Mouse (Mus musculus) stomach, embryonic 15.5 days (tissue): ENCODE results near the gene Inca1. TPM values are rescaled to one million over a fixed set of nuclear protein-coding genes. Genes with fewer than 3 reads are reported as not detected.

Experiments
- ATAC-seq: fragments of 200-750 bp; cut with Nextera tagmentation; 2 replicates; pipeline ENCODE4 v1.8.0; 2017; ENCODE audit warnings: low read depth, moderate number of reproducible peaks, moderate TSS enrichment; ENCODE audit not compliant: insufficient read depth, low FRiP score
- H3K27ac ChIP-seq: fragments of 300-500 bp; sonication (generic); 2 replicates; pipeline ENCODE4 v1.5.1; 2015; ENCODE audit warnings: mild to moderate bottlenecking, inconsistent platforms
- H3K27me3 ChIP-seq: fragments of 300-500 bp; sonication (generic); replicated peaks from 2 replicates; pipeline ENCODE4 v1.6.1; 2015; ENCODE audit warnings: inconsistent platforms
- H3K36me3 ChIP-seq: fragments of 300-500 bp; sonication (generic); 2 replicates; pipeline ENCODE4 v1.6.1; 2015; ENCODE audit warnings: inconsistent platforms
- H3K4me1 ChIP-seq: fragments of 300-500 bp; sonication (generic); 2 replicates; pipeline ENCODE4 v1.6.1; 2015; ENCODE audit warnings: inconsistent platforms
- H3K4me2 ChIP-seq: fragments of 300-500 bp; sonication (generic); 2 replicates; pipeline ENCODE4 v1.6.1; 2015; ENCODE audit warnings: mild to moderate bottlenecking, inconsistent platforms
- H3K4me3 ChIP-seq: fragments of 300-500 bp; sonication (generic); replicated peaks from 2 replicates; pipeline ENCODE4 v1.5.1; 2015; ENCODE audit warnings: inconsistent platforms
- H3K9ac ChIP-seq: fragments of 300-500 bp; sonication (generic); 2 replicates; pipeline ENCODE4 v1.6.1; 2015; ENCODE audit warnings: inconsistent platforms
- H3K9me3 ChIP-seq: fragments of 300-500 bp; sonication (generic); 2 replicates; pipeline ENCODE4 v1.6.1; 2016; ENCODE audit warnings: inconsistent platforms
- WGBS: fragments of 180-500 bp; shearing (Covaris S2); methylation state at CpG from one replicate; pipeline ENCODE4 v1.1.7; 2015; 5-methylcytosine and 5-hydroxymethylcytosine counted together
- polyA plus RNA-seq: library from polyadenylated mRNA; unstranded; fragments of >200 nt; fragmentation: Nextera tagmentation; extraction: Ambion mirVana; gene quantifications from 2 replicates; pipeline ENCODE4 v1.2.1, GENCODE M21; 2015

Inca1 gene
- polyA plus RNA-seq, 1 experiment from 2014 or later: 1.1 TPM

DNA sequence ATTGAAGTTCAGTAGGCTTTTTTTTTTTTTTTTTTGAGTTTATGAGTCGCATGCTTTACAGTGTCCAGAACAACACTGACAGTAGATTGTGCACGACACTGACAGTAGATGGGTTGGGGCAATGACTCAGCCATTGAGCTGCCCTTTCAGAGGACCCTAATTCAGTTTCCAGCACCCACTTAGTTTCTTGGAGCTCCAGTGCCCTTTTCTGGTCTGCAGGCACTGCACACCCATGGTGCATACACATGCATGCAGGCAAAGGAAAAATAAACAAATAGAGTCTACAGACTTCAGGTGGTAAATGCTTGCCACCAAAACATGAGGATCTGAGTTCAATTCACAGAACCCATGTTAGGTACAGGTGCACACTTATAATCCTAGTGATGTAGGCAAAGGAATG, 26.6 kb upstream of the Inca1 start:
- H3K27ac ChIP-seq: no peak overlapping the region
- H3K4me3 ChIP-seq: no peak overlapping the region
- H3K36me3 ChIP-seq: peaks cover 49% of the 10 kb centered on the region
- H3K9ac ChIP-seq: no peak overlapping the region
- H3K4me1 ChIP-seq: no peaks in the 10 kb centered on the region
- no peak overlapping the region for H3K4me2 ChIP-seq
- 89% methylated on average over 2 of the region's 2 CpGs for WGBS
- no peak for ATAC-seq
- H3K9me3 ChIP-seq: no peaks in the 10 kb centered on the region
- no peaks in the 10 kb centered on the region for H3K27me3 ChIP-seq

DNA sequence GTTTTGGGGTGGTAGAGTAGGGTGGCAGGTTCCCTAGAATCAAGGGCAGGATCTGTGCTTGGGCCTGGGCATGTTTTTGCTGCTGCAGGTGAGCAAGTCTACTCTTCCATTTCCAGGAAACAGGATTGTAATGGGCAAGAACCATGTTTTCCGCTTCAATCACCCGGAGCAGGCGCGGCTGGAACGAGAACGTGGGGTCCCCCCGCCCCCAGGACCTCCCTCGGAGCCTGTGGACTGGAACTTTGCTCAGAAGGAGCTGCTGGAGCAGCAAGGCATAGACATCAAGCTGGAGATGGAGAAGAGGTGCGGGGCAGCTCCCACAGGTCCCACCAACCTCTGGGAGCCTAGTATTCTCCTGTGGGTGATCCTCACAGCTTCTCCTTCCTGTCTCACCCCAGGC, 24.8 kb upstream of the Inca1 start:
- no peak overlapping the region for H3K4me3 ChIP-seq
- no peak overlapping the region for H3K4me2 ChIP-seq
- H3K9ac ChIP-seq: no peak overlapping the region
- no peaks in the 10 kb centered on the region for H3K9me3 ChIP-seq
- no peak for ATAC-seq
- H3K27me3 ChIP-seq: no peaks in the 10 kb centered on the region
- no peaks in the 10 kb centered on the region for H3K4me1 ChIP-seq
- 89% methylated on average over 9 of the region's 9 CpGs for WGBS
- H3K36me3 ChIP-seq: peaks cover 62% of the 10 kb centered on the region
- no peak overlapping the region for H3K27ac ChIP-seq

DNA sequence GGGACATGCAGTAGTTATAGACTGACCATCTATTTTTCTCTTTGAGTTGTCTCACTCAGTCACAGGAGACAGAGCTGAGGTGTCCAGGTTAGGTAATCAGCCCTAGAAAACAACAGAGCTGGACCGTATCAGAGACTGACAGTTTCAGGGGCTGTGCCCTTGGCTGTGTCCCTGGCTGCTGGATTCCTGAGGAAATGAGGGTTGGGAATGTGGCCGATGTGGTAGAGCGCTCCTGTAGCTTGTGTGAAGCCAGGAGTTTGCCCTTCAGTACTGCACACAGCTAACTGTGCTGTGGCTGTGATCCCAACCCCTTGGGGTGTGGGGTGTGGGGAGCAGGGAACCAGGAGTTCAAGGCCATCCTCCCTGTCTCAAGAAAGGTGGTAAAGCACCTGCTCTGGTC, 21.1 kb upstream of the Inca1 start:
- H3K36me3 ChIP-seq: peaks cover 70% of the 10 kb centered on the region
- H3K9ac ChIP-seq: no peak overlapping the region
- WGBS: 99% methylated on average over 3 of the region's 3 CpGs
- H3K4me1 ChIP-seq: no peaks in the 10 kb centered on the region
- H3K4me3 ChIP-seq: no peak overlapping the region
- no peak overlapping the region for H3K4me2 ChIP-seq
- H3K27ac ChIP-seq: no peak overlapping the region
- no peaks in the 10 kb centered on the region for H3K27me3 ChIP-seq
- ATAC-seq: no peak
- H3K9me3 ChIP-seq: no peaks in the 10 kb centered on the region

DNA sequence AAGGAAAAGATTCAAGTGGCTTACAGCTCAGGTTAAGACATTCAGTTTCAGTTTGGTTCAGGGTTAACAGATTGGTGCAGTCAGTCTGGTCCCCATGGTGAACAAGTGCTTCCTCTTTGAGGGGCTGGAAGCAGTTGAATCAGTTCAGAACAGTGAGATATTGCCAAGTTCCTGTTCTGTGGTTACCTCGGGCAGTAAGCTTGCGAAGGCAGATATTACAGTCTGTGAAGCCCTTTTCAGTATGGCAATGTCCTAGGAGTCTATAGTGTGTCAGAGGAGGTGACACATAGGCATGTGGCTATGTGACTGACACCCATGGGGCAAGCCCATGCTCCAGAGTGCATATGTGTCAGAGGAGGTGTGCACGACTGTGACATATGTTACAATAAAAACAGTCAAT, 20.6 kb upstream of the Inca1 start:
- 77% methylated on average over 3 of the region's 3 CpGs for WGBS
- Histone ChIP-seq H3K9ac (no peak overlapping the region), H3K36me3 (peaks cover 65% of the 10 kb centered on the region), H3K4me3 (no peak overlapping the region), H3K27ac (no peak overlapping the region), H3K27me3 (no peaks in the 10 kb centered on the region), H3K9me3 (no peaks in the 10 kb centered on the region), H3K4me1 (no peaks in the 10 kb centered on the region), H3K4me2 (no peak overlapping the region)
- no peak for ATAC-seq

DNA sequence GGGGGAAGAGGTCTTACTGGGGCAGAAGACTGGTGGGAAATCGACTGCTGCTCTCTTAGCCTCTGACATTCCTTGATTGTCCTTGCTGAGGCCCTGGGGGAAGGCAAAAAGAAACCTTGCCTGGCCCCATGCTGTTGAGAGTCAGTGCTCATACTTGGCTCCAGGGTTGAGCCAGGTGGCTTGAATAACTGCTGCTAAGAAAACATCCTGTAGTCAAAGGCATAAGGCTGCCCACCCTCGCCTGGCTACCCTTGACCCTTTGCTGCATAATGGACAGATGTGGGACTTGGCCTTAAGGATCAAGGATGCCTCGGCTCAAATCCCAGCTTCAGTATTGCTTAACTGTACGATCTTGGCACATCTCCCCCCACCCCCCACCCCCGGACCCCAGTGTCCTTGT, 18.5 kb upstream of the Inca1 start:
- no peak for ATAC-seq
- 73% methylated on average over 5 of the region's 5 CpGs for WGBS
- Histone ChIP-seq H3K4me2 (no peak overlapping the region), H3K4me3 (no peak overlapping the region), H3K9ac (no peak overlapping the region), H3K9me3 (no peaks in the 10 kb centered on the region), H3K27me3 (no peaks in the 10 kb centered on the region), H3K36me3 (peaks cover 45% of the 10 kb centered on the region), H3K27ac (no peak overlapping the region), H3K4me1 (no peaks in the 10 kb centered on the region)

DNA sequence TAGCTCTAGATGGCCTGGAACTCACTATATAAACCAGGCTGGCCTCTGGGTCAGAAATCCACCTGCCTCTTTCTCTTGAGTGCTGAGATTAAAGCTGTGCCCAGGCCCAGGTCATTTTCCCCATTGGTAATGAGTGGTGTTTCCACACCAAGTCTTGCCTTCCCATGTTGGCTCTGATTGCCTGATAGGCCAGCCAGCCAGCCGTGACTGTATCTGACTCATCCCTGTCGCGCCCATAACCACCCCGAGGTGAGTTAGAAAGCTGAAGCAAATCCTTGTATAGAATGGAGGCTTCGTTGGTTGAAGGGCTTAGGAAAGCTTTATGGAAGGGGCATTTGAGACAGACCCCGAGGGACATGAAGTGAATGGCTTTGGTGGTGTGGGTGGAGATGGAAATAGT, 15.9 kb upstream of the Inca1 start:
- Histone ChIP-seq H3K27me3 (no peaks in the 10 kb centered on the region), H3K27ac (no peak overlapping the region), H3K9me3 (no peaks in the 10 kb centered on the region), H3K4me3 (no peak overlapping the region), H3K9ac (no peak overlapping the region), H3K36me3 (peaks cover 33% of the 10 kb centered on the region), H3K4me2 (no peak overlapping the region), H3K4me1 (no peaks in the 10 kb centered on the region)
- 84% methylated on average over 6 of the region's 6 CpGs for WGBS
- ATAC-seq: no peak

DNA sequence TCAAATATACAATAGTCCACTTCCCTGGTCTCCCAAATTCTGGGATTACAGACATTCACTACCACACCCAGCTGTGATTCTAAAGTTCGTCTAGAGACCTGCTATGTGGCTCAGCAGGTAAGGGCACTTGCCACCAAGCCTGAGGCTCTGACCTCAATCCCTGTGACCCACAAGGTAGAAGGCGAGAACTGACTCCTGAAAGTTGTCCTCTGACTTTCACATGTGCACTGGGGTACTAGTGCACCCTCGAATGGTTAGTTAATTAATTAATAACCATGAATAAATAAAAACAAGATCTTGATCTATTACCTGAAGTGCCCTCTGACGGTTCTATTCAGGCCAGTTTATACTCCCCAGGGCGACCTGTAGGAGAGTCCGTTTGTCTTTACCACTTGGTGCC, 13.3 kb upstream of the Inca1 start:
- Histone ChIP-seq H3K9me3 (no peaks in the 10 kb centered on the region), H3K9ac (no peak overlapping the region), H3K27ac (no peak overlapping the region), H3K36me3 (peaks cover 32% of the 10 kb centered on the region), H3K4me3 (no peak overlapping the region), H3K4me2 (no peak overlapping the region), H3K4me1 (no peaks in the 10 kb centered on the region), H3K27me3 (no peaks in the 10 kb centered on the region)
- 0 out of 2 replicates have a peak, but pooled peaks have one; percentile 2 for ATAC-seq
- 75% methylated on average over 6 of the region's 6 CpGs for WGBS

DNA sequence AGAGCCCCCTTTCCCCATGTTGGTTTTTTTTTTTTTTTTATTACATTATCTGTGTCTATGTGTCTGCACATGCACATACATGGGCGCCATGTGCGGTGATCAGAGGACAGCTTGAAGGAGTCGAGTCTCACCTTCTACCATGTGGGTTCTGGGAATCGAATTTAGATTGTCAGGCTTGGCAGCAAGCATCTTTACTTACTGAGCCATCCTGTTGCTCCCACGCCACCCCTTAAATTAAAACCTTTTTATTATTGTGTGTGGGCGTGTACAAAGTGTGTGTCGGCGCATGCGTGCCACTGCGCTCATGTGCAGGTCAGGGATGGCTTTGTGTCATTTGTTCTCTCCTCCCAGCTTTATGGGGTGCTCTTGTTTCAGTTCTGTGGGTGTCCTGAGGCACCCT, 11.1 kb upstream of the Inca1 start:
- Histone ChIP-seq H3K27ac (no peak overlapping the region), H3K9ac (no peak overlapping the region), H3K4me3 (no peak overlapping the region), H3K36me3 (peaks cover 36% of the 10 kb centered on the region), H3K27me3 (no peaks in the 10 kb centered on the region), H3K9me3 (no peaks in the 10 kb centered on the region), H3K4me2 (no peak overlapping the region), H3K4me1 (no peaks in the 10 kb centered on the region)
- 91% methylated on average over 10 of the region's 10 CpGs for WGBS
- ATAC-seq: no peak

DNA sequence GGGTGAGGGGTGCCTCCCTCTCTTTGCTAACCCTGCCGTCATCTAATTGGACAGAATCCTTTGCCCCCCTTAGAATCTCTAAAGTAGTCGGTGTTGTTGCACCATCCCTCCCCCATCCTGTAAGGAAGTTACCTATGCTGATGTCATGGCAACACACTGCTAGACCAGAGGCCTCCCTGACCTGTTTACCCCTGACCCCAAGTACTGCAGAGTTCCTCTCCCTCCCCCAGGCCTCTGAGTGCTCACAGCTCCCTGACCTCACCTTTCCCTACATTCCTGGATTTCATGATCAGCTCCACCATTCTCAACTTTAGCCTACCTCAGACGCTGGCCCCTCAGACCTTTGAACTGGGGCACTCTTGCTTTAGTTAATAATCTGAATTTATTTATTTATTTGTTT, 6.2 kb upstream of the Inca1 start:
- H3K36me3 ChIP-seq: peaks cover 59% of the 10 kb centered on the region
- no peak overlapping the region for H3K4me3 ChIP-seq
- H3K4me2 ChIP-seq: no peak overlapping the region
- peaks cover 17% of the 10 kb centered on the region for H3K4me1 ChIP-seq
- ATAC-seq: no peak
- H3K9me3 ChIP-seq: no peaks in the 10 kb centered on the region
- no peaks in the 10 kb centered on the region for H3K27me3 ChIP-seq
- 66% methylated on average over 3 of the region's 3 CpGs for whole genome bisulfite sequencing
- H3K9ac ChIP-seq: no peak overlapping the region
- no peak overlapping the region for H3K27ac ChIP-seq

DNA sequence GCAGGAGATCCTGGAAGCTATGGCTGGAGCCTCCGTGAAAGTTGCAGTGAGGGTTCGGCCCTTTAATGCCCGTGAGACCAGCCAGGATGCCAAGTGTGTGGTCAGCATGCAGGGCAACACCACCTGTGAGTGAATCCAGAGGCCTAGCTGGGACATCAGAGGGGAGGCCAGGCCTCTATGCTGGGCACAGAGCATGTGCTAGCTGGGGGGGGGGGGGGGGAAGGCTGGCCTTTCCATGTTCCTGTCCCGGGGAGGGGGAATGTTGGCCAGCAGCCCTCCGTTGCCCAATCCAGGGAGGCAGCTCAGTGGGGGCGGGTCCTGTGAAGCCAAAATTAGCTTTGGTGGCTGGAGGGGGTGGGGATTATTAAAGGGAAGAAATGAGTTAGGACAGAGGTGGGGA, 2.8 kb upstream of the Inca1 start:
- H3K4me1 ChIP-seq: peaks cover 19% of the 10 kb centered on the region
- H3K9me3 ChIP-seq: no peaks in the 10 kb centered on the region
- H3K36me3 ChIP-seq: peaks cover 41% of the 10 kb centered on the region
- peak overlapping the region; percentile 80; the same call in 1 of the 2 replicates for H3K4me2 ChIP-seq
- no peak overlapping the region for H3K27ac ChIP-seq
- ATAC-seq: no peak
- H3K9ac ChIP-seq: no peak overlapping the region
- H3K27me3 ChIP-seq: no peaks in the 10 kb centered on the region
- WGBS: 70% methylated on average over 6 of the region's 6 CpGs
- H3K4me3 ChIP-seq: no peak overlapping the region

DNA sequence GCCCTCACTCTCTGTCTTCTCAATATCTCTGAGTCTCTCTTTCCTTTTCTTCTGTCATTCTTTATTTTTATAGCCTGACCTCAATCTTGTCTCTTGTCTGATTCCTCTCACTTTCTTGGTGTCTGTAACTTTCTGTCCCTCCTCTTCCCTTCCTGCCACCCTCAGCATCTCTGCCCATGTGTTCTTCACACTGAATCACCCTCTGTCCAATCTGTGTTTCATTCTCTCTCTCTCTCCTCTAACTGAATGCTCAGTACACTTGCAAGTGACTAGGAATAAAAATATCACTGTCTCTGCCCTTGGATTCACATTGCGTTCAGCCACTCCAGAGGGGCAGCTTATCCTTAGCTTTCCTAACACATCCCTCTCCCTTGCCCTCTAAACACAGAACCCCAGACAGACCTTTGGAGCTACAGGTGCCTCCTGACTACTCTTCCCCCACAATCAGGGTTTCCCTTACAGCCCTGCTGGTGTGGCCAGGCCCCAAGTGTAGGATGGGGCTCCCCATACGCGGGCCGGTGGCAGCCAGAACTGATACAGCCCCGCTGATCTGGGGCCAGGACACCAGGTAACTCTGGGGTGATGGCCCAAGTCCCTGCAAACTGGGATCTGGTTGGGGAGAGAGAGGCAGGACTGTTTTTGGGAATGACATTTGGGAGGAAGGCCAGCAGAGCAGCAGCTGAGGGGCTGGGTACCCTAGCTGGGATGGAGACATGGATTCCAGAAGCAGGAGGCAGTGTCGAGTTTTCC, 2.2 kb upstream of the Inca1 start:
- WGBS: 73% methylated on average over 6 of the region's 6 CpGs
- Histone ChIP-seq H3K27ac (no peak overlapping the region), H3K9ac (no peak overlapping the region), H3K9me3 (no peaks in the 10 kb centered on the region), H3K4me3 (0 out of 2 replicates have a peak overlapping the region, but pooled peaks have one; percentile 85), H3K4me2 (peak overlapping the region; percentile 80), H3K27me3 (no peaks in the 10 kb centered on the region), H3K4me1 (peaks cover 19% of the 10 kb centered on the region), H3K36me3 (peaks cover 35% of the 10 kb centered on the region)
- no peak for ATAC-seq

DNA sequence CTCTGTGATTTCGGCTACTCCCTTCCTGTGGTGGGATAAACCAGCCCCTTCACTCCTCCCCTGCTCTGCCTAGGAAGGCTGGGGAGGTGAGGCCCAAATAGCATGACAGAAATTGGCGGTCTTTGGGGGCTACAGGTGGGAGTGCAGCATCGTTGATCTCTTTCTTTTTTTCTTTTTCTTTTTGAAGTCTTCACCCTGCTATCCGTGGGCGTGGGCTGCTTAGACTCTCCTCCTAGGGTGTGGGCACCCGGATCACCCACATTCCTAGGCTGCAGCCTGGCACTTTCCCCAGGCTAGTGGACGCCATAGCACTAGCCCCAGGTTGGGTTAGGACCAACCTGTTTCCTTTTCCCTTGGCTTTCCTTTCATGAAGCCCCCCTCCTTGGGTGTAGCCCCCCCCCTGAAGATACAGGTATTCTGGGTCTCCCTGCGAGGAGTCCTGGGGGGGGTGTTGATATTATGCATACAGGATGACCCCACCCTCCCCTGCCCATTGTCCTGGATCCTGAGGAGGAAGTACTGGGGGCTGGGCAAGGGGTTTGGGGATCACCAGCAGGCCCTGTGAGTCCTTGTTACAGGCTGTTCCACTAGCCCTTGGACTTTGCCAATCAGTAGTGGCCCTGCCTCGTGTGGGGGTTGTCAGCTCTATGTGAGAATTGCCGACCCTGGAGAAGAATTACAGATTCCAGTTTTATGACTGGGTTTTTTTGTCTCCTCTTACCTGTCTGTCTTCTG, 1.4 kb upstream of the Inca1 start:
- WGBS: 16% methylated on average over 10 of the region's 10 CpGs

More for the DNA sequence above, 1.4 kb upstream of the Inca1 start:
- no peak for ATAC-seq
- H3K4me3 ChIP-seq: peak overlapping the region; percentile 85
- H3K9ac ChIP-seq: peak overlapping the region; percentile 88
- no peaks in the 10 kb centered on the region for H3K27me3 ChIP-seq
- peaks cover 27% of the 10 kb centered on the region for H3K36me3 ChIP-seq
- H3K4me2 ChIP-seq: peak overlapping the region; percentile 80
- H3K27ac ChIP-seq: peak overlapping the region; percentile 94
- H3K9me3 ChIP-seq: no peaks in the 10 kb centered on the region
- H3K4me1 ChIP-seq: peaks cover 19% of the 10 kb centered on the region
